Mouse (Mus musculus): ENCODE data around the gene Dact1. TPM values are rescaled to one million over a fixed set of nuclear protein-coding genes. Genes with fewer than 3 reads are reported as not detected.
A peak's percentile ranks its signal among the peaks of the same experiment; 100 is the strongest.

Dact1 gene
- polyA plus RNA-seq, 1 experiment from 2014 or later, result 26.0 TPM

GRCm38 (mm10) chr12:71345471-71345870 lies 35.8 kb downstream of the Dact1 start:
- ATAC-seq, result no peak
- Histone ChIP-seq H3K27ac (no peak overlapping the region), H3K4me2 (no peak overlapping the region), H3K9me3 (replicated peaks) (no peaks in the 10 kb centered on the region), H3K27me3 (no peaks in the 10 kb centered on the region), H3K36me3 (ENCODE audit: poor library complexity, severe bottlenecking) (no peaks in the 10 kb centered on the region), H3K9ac (no peak overlapping the region), H3K4me1 (peaks cover 4% of the 10 kb centered on the region; the same call in 1 of the 2 replicates), H3K4me3 (no peak overlapping the region)
- WGBS, result 77% methylated on average over 7 of the region's 7 CpGs

DNA sequence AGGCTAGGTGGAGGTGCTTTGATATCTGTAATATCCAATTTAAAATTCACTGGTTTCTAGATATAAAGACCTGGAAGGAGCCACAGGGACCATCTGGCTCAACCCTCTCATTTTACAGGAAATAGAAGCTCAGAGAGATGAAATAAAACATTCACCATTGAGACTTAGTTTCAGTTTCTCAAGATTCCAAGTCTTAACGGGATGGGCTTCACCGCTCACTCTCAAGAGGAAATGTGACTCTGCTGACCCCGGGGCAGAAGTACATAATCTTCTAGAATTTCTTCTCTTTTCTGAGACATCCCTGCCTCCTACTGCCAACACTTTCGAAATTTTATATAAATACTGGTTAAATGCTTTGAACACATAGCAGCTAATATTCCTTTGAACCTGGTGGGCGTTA lies 36.4 kb downstream of the Dact1 start:
- Histone ChIP-seq H3K9me3 (replicated peaks) (no peaks in the 10 kb centered on the region), H3K4me3 (no peak overlapping the region), H3K4me2 (no peak overlapping the region), H3K4me1 (peaks cover 4% of the 10 kb centered on the region; the same call in 1 of the 2 replicates), H3K27ac (no peak overlapping the region), H3K9ac (no peak overlapping the region), H3K36me3 (ENCODE audit: poor library complexity, severe bottlenecking) (no peaks in the 10 kb centered on the region), H3K27me3 (no peaks in the 10 kb centered on the region)
- no peak for ATAC-seq
- 65% methylated on average over 5 of the region's 5 CpGs for WGBS

DNA sequence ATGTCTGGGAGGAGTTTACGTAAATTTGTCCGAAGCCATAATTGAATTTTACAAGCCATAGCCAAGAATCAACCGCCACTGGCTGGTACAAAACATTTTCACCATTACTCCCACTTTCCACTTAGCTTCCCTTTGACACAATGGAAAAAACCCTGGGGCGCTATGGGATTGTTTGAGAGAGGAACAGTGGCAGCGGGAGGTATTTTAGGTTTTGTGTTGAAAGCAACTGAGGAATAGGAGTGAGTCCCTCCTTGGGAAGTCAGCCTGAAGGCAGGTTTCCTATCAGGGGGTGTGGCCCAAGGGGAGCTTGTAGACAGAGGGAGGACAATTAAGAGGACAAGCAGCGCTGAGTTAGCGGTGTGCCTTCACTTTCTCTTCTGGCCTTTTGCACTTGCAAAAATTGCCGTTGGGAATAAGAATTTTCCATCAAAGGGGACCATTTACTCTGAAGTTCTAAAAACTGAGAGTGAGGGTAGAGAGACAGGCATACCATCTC lies 38.8 kb downstream of the Dact1 start:
- no peaks in the 10 kb centered on the region for H3K27me3 ChIP-seq
- WGBS, result 54% methylated on average over 8 of the region's 8 CpGs
- no peaks in the 10 kb centered on the region for H3K36me3 ChIP-seq (ENCODE audit: poor library complexity, severe bottlenecking)
- no peak for ATAC-seq
- no peak overlapping the region for H3K9ac ChIP-seq
- H3K27ac ChIP-seq, result no peak overlapping the region
- H3K4me2 ChIP-seq, result no peak overlapping the region
- no peak overlapping the region for H3K4me3 ChIP-seq
- H3K9me3 ChIP-seq (replicated peaks), result no peaks in the 10 kb centered on the region
- H3K4me1 ChIP-seq, result peaks cover 4% of the 10 kb centered on the region; the same call in 1 of the 2 replicates

DNA sequence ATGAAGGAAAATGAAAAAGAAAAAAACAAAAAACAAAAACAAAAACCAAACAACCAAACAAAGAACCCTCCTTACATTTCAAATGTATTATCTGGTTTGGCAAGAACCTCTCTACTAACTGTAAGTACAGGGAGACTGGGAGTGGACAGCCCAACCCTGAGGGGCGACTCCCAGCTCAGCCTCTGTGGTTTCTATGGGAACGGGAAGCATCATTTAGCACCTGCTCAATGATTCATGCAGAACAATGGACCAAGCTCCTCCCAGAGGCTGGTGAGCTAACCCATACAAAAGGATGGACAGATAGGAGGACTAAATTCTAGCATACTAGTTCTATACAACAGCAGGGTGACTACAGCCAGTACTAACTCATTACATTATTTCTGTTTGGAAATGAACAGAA lies 40.4 kb downstream of the Dact1 start:
- Histone ChIP-seq H3K36me3 (ENCODE audit: poor library complexity, severe bottlenecking) (no peaks in the 10 kb centered on the region), H3K9ac (no peak overlapping the region), H3K4me1 (peaks cover 4% of the 10 kb centered on the region; the same call in 1 of the 2 replicates), H3K27me3 (no peaks in the 10 kb centered on the region), H3K4me3 (no peak overlapping the region), H3K4me2 (no peak overlapping the region), H3K9me3 (replicated peaks) (no peaks in the 10 kb centered on the region), H3K27ac (no peak overlapping the region)
- ATAC-seq, result no peak
- WGBS, result 51% methylated on average over 2 of the region's 2 CpGs

GRCm38 (mm10) chr12:71354656-71355055 lies 45.0 kb downstream of the Dact1 start:
- Histone ChIP-seq H3K4me2 (no peak overlapping the region), H3K4me1 (peaks cover 4% of the 10 kb centered on the region; the same call in 1 of the 2 replicates), H3K27me3 (no peaks in the 10 kb centered on the region), H3K9ac (no peak overlapping the region), H3K36me3 (ENCODE audit: poor library complexity, severe bottlenecking) (no peaks in the 10 kb centered on the region), H3K27ac (no peak overlapping the region), H3K4me3 (no peak overlapping the region), H3K9me3 (replicated peaks) (no peaks in the 10 kb centered on the region)
- no peak for ATAC-seq
- 71% methylated on average over 10 of the region's 10 CpGs for WGBS

GRCm38 (mm10) chr12:71355092-71355491 lies 45.4 kb downstream of the Dact1 start:
- Histone ChIP-seq H3K27me3 (no peaks in the 10 kb centered on the region), H3K9ac (no peak overlapping the region), H3K27ac (no peak overlapping the region), H3K4me2 (no peak overlapping the region), H3K36me3 (ENCODE audit: poor library complexity, severe bottlenecking) (no peaks in the 10 kb centered on the region), H3K4me3 (no peak overlapping the region), H3K4me1 (peaks cover 3% of the 10 kb centered on the region; the same call in 1 of the 2 replicates), H3K9me3 (replicated peaks) (no peaks in the 10 kb centered on the region)
- 75% methylated on average over 3 of the region's 3 CpGs for WGBS
- ATAC-seq, result no peak

- H3K27me3 ChIP-seq, result no peaks in the 10 kb centered on the region
- H3K27ac ChIP-seq, result no peak overlapping the region
- no peak overlapping the region for H3K4me3 ChIP-seq
- H3K36me3 ChIP-seq (ENCODE audit: poor library complexity, severe bottlenecking), result no peaks in the 10 kb centered on the region
- no peak overlapping the region for H3K4me2 ChIP-seq
- no peaks in the 10 kb centered on the region for H3K9me3 ChIP-seq (replicated peaks)
- no peak overlapping the region for H3K9ac ChIP-seq
- peaks cover 16% of the 10 kb centered on the region; the same call in 1 of the 2 replicates for H3K4me1 ChIP-seq
- 93% methylated on average over 7 of the region's 7 CpGs for WGBS
- ATAC-seq, result no peak
Observed at GRCm38 (mm10) chr12:71361616-71362015, 51.9 kb downstream of the Dact1 start.

DNA sequence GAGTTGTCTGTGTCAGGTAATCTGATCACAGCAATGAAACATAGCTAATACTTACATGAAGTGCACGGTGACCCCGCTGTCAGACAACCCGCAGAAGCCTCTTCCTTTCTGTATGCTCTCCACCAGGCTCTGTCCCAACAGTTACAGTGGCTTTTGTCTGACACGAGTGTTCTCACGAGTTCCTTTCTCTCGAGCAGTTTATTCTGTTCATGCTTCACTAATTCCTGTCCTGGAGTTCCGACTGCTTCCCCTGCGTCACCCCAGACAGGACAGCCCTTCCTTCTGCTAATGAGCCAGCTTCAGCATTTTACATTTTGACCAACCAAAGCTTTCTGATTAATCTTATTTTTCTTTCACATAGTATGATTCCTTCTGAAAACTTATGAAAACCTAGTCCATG lies 52.7 kb downstream of the Dact1 start:
- no peak for ATAC-seq
- WGBS, result 50% methylated on average over 8 of the region's 8 CpGs

GRCm38 (mm10) chr12:71364106-71364505 lies 54.4 kb downstream of the Dact1 start:
- no peaks in the 10 kb centered on the region for H3K36me3 ChIP-seq (ENCODE audit: poor library complexity, severe bottlenecking)
- H3K27ac ChIP-seq, result no peak overlapping the region
- peaks cover 17% of the 10 kb centered on the region; the same call in 1 of the 2 replicates for H3K4me1 ChIP-seq
- no peak overlapping the region for H3K4me3 ChIP-seq
- no peak overlapping the region for H3K4me2 ChIP-seq
- 28% methylated on average over 7 of the region's 7 CpGs for WGBS
- ATAC-seq, result no peak
- no peaks in the 10 kb centered on the region for H3K27me3 ChIP-seq
- no peak overlapping the region for H3K9ac ChIP-seq
- no peaks in the 10 kb centered on the region for H3K9me3 ChIP-seq (replicated peaks)

More for the DNA sequence above, 52.7 kb downstream of the Dact1 start:
- Histone ChIP-seq H3K9ac (no peak overlapping the region), H3K4me2 (no peak overlapping the region), H3K36me3 (ENCODE audit: poor library complexity, severe bottlenecking) (no peaks in the 10 kb centered on the region), H3K27me3 (no peaks in the 10 kb centered on the region), H3K4me3 (no peak overlapping the region), H3K27ac (no peak overlapping the region), H3K9me3 (replicated peaks) (no peaks in the 10 kb centered on the region), H3K4me1 (peaks cover 16% of the 10 kb centered on the region; the same call in 1 of the 2 replicates)

- H3K27me3 ChIP-seq, result no peaks in the 10 kb centered on the region
- H3K9me3 ChIP-seq (replicated peaks), result no peaks in the 10 kb centered on the region
- 84% methylated on average over 3 of the region's 3 CpGs for WGBS
- H3K4me3 ChIP-seq, result no peak overlapping the region
- no peak overlapping the region for H3K4me2 ChIP-seq
- H3K36me3 ChIP-seq (ENCODE audit: poor library complexity, severe bottlenecking), result no peaks in the 10 kb centered on the region
- no peak overlapping the region for H3K27ac ChIP-seq
- no peak for ATAC-seq
- H3K9ac ChIP-seq, result no peak overlapping the region
- H3K4me1 ChIP-seq, result peaks cover 20% of the 10 kb centered on the region; the same call in 1 of the 2 replicates
Observed at GRCm38 (mm10) chr12:71364531-71364930, 54.8 kb downstream of the Dact1 start.

- no peak for ATAC-seq
- Histone ChIP-seq H3K27ac (no peak overlapping the region), H3K9ac (no peak overlapping the region), H3K4me1 (peaks cover 20% of the 10 kb centered on the region; the same call in 1 of the 2 replicates), H3K27me3 (no peaks in the 10 kb centered on the region), H3K36me3 (ENCODE audit: poor library complexity, severe bottlenecking) (no peaks in the 10 kb centered on the region), H3K4me3 (no peak overlapping the region), H3K9me3 (replicated peaks) (no peaks in the 10 kb centered on the region), H3K4me2 (no peak overlapping the region)
- 53% methylated on average over 7 of the region's 7 CpGs for WGBS
Observed at GRCm38 (mm10) chr12:71365208-71365607, 55.5 kb downstream of the Dact1 start.

GRCm38 (mm10) chr12:71366175-71366574 lies 56.5 kb downstream of the Dact1 start:
- H3K9ac ChIP-seq, result no peak overlapping the region
- no peak overlapping the region for H3K4me3 ChIP-seq
- H3K27ac ChIP-seq, result peak overlapping the region; percentile 17; the same call in 1 of the 2 replicates
- WGBS, result 54% methylated on average over 6 of the region's 6 CpGs
- no peaks in the 10 kb centered on the region for H3K36me3 ChIP-seq (ENCODE audit: poor library complexity, severe bottlenecking)
- peak; percentile 8; the same call in 1 of the 2 replicates for ATAC-seq
- H3K4me1 ChIP-seq, result peaks cover 20% of the 10 kb centered on the region; the same call in 1 of the 2 replicates
- H3K9me3 ChIP-seq (replicated peaks), result no peaks in the 10 kb centered on the region
- no peaks in the 10 kb centered on the region for H3K27me3 ChIP-seq
- no peak overlapping the region for H3K4me2 ChIP-seq

DNA sequence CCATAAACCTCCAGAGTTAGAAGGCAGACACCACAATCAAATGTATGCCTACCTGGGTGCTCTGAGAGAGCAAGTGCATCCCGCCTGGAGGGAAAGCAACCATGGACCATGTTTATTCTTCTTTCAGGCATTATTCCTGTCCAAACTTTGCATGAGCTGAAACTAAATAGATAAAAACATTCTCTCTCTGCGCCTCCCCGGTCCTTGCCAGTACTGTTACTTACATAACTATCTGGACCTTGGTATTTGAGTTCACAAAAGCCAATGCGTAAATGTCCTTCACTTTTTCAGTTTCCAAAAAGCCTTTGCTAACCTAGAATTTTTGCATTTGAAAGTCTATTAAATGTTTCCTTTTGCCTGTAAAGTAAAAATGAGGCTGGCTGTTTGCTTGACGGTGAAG lies 58.9 kb downstream of the Dact1 start:
- ATAC-seq, result no peak
- 85% methylated on average over 5 of the region's 5 CpGs for WGBS
- H3K36me3 ChIP-seq (ENCODE audit: poor library complexity, severe bottlenecking), result no peaks in the 10 kb centered on the region

More for the DNA sequence above, 58.9 kb downstream of the Dact1 start:
- Histone ChIP-seq H3K4me2 (no peak overlapping the region), H3K4me1 (peaks cover 30% of the 10 kb centered on the region; the same call in 1 of the 2 replicates), H3K9me3 (replicated peaks) (no peaks in the 10 kb centered on the region), H3K27me3 (no peaks in the 10 kb centered on the region), H3K9ac (no peak overlapping the region), H3K27ac (no peak overlapping the region), H3K4me3 (no peak overlapping the region)

Data from forebrain, embryonic 13.5 days (tissue).